Mouse (Mus musculus) midbrain, embryonic 15.5 days (tissue): Measurements from ENCODE around the gene Cabp2. TPM values are rescaled to one million over a fixed set of nuclear protein-coding genes. Genes with fewer than 3 reads are reported as not detected.
"Not testable (repeated sequence)": the region's sequence is repeated elsewhere in the genome, so short reads cannot be mapped to it uniquely, and the experiment has no call there.

Experiments used
- ATAC-seq: fragments of 200-750 bp; cut with Nextera tagmentation; replicated peaks from 2 replicates; pipeline ENCODE4 v1.8.0; 2017; ENCODE audit warnings: moderate TSS enrichment
- H3K27ac ChIP-seq: fragments of 300-500 bp; sonication (generic); 2 replicates; pipeline ENCODE4 v1.5.1; 2015; ENCODE audit warnings: mild to moderate bottlenecking, inconsistent platforms
- H3K27me3 ChIP-seq: fragments of 300-500 bp; sonication (generic); replicated peaks from 2 replicates; pipeline ENCODE4 v1.6.1; 2015; ENCODE audit warnings: inconsistent platforms
- H3K36me3 ChIP-seq: fragments of 300-500 bp; sonication (generic); replicated peaks from 2 replicates; pipeline ENCODE4 v1.6.1; 2015; ENCODE audit warnings: inconsistent platforms
- H3K4me1 ChIP-seq: fragments of 300-500 bp; sonication (generic); 2 replicates; pipeline ENCODE4 v1.6.1; 2015; ENCODE audit warnings: inconsistent platforms
- H3K4me2 ChIP-seq: fragments of 300-500 bp; sonication (generic); 2 replicates; pipeline ENCODE4 v1.6.1; 2015; ENCODE audit warnings: inconsistent platforms, mild to moderate bottlenecking, moderate library complexity
- H3K4me3 ChIP-seq: fragments of 300-500 bp; sonication (generic); 2 replicates; pipeline ENCODE4 v1.5.1; 2015; ENCODE audit warnings: mild to moderate bottlenecking, inconsistent platforms
- H3K9ac ChIP-seq: fragments of 300-500 bp; sonication (generic); 2 replicates; pipeline ENCODE4 v1.6.1; 2015; ENCODE audit warnings: mild to moderate bottlenecking, inconsistent platforms
- H3K9me3 ChIP-seq: fragments of 300-500 bp; sonication (generic); 2 replicates; pipeline ENCODE4 v1.6.1; 2016; ENCODE audit warnings: inconsistent platforms
- WGBS: fragments of 180-500 bp; shearing (Covaris S2); methylation state at CpG from one replicate; pipeline ENCODE4 v1.1.7; 2015; ENCODE audit warnings: mixed read lengths; 5-methylcytosine and 5-hydroxymethylcytosine counted together
- polyA plus RNA-seq: library from polyadenylated mRNA; unstranded; fragments of >200 nt; fragmentation: Nextera tagmentation; extraction: Ambion mirVana; gene quantifications from 2 replicates; pipeline ENCODE4 v1.2.1, GENCODE M21; 2015

Gene Cabp2
- polyA plus RNA-seq, 1 experiment from 2014 or later, result 0.22 TPM

GRCm38 (mm10) chr19:4046866-4047254 is 34.5 kb upstream of the Cabp2 start:
- H3K36me3 ChIP-seq, result no peaks in the 10 kb centered on the region
- 83% methylated on average over 8 of the region's 8 CpGs for WGBS

DNA sequence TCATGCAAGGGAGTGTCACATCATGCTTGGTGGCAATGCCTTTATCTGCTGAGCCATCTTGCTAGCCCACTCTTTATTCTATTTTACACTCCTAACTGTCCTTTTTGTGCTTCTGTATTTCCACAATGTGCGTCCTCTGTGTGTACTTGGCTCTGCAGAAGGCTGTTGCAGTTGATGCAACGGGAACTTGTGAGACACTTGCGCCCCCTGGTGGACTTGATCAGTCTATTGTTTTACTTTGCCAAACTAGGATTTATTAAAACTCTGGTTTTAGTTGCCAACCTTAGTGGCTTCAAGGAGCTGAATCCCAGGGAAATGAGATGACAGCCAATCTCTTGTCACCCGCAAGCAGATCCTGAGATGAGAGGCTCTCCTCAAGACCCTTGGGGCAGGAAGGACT is 33.5 kb upstream of the Cabp2 start:
- Histone ChIP-seq H3K4me2 (no peak overlapping the region), H3K4me3 (no peak overlapping the region), H3K4me1 (0 out of 2 replicates have a peak, but pooled peaks cover 2% of the 10 kb centered on the region), H3K36me3 (no peaks in the 10 kb centered on the region), H3K9me3 (no peaks in the 10 kb centered on the region), H3K27ac (no peak overlapping the region), H3K9ac (no peak overlapping the region), H3K27me3 (no peaks in the 10 kb centered on the region)
- WGBS, result 14% methylated on average over 4 of the region's 4 CpGs
- ATAC-seq, result no peak

More at GRCm38 (mm10) chr19:4046866-4047254, 34.5 kb upstream of the Cabp2 start:
- H3K27ac ChIP-seq, result no peak overlapping the region
- no peak for ATAC-seq
- H3K9me3 ChIP-seq, result no peaks in the 10 kb centered on the region
- H3K4me2 ChIP-seq, result no peak overlapping the region
- no peaks in the 10 kb centered on the region for H3K27me3 ChIP-seq
- H3K9ac ChIP-seq, result no peak overlapping the region
- no peak overlapping the region for H3K4me3 ChIP-seq
- 0 out of 2 replicates have a peak, but pooled peaks cover 2% of the 10 kb centered on the region for H3K4me1 ChIP-seq

DNA sequence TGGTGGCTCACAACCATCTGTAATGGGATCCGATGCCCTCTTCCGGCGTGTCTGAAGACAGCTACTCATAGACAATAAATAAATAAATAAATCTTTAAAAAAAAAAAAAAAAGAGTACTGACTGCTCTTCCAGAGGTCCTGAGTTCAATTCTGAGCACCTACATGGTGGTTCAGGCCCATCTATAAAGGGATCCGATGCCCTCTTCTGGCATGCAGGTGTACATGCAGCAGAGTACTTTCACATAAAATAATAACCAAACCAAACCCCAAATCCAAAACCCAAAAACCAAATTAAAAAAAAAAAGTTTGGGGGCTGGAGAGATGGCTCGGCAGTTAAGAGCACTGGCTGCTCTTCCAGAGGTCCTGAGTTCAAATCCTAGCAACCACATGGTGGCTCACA is 32.3 kb upstream of the Cabp2 start:
- not testable (repeated sequence) for H3K9me3 ChIP-seq, H3K27me3 ChIP-seq, H3K4me2 ChIP-seq, H3K4me1 ChIP-seq, H3K9ac ChIP-seq, H3K36me3 ChIP-seq, H3K4me3 ChIP-seq, H3K27ac ChIP-seq, ATAC-seq
- 84% methylated on average over 5 of the region's 5 CpGs for WGBS

GRCm38 (mm10) chr19:4051016-4051415 is 30.4 kb upstream of the Cabp2 start:
- Histone ChIP-seq H3K27me3 (no peaks in the 10 kb centered on the region), H3K36me3 (no peaks in the 10 kb centered on the region), H3K27ac (no peak overlapping the region), H3K4me1 (no peaks in the 10 kb centered on the region), H3K9ac (no peak overlapping the region), H3K9me3 (no peaks in the 10 kb centered on the region), H3K4me3 (no peak overlapping the region), H3K4me2 (no peak overlapping the region)
- no peak for ATAC-seq
- 96% methylated on average over 5 of the region's 5 CpGs for WGBS

- Histone ChIP-seq H3K4me1 (no peaks in the 10 kb centered on the region), H3K4me3 (no peak overlapping the region), H3K9ac (no peak overlapping the region), H3K27me3 (no peaks in the 10 kb centered on the region), H3K27ac (no peak overlapping the region), H3K4me2 (no peak overlapping the region), H3K9me3 (no peaks in the 10 kb centered on the region), H3K36me3 (no peaks in the 10 kb centered on the region)
- 54% methylated on average over 10 of the region's 10 CpGs for WGBS
- no peak for ATAC-seq
These were observed 29.4 kb upstream of the Cabp2 start for GRCm38 (mm10) chr19:4051741-4052515.

- 55% methylated on average over 5 of the region's 5 CpGs for WGBS
- H3K9me3 ChIP-seq, result no peaks in the 10 kb centered on the region
- H3K27me3 ChIP-seq, result no peaks in the 10 kb centered on the region
- no peak overlapping the region for H3K27ac ChIP-seq
- H3K9ac ChIP-seq, result no peak overlapping the region
- no peak overlapping the region for H3K4me2 ChIP-seq
- no peaks in the 10 kb centered on the region for H3K36me3 ChIP-seq
- no peaks in the 10 kb centered on the region for H3K4me1 ChIP-seq
- no peak for ATAC-seq
- H3K4me3 ChIP-seq, result no peak overlapping the region
These were observed 28.8 kb upstream of the Cabp2 start for GRCm38 (mm10) chr19:4052516-4053030.

- WGBS, result 89% methylated on average over 5 of the region's 5 CpGs
- H3K4me2 ChIP-seq, result no peak overlapping the region
- ATAC-seq, result no peak
These were observed 26.8 kb upstream of the Cabp2 start for GRCm38 (mm10) chr19:4054613-4055012.

GRCm38 (mm10) chr19:4055216-4055946 is 26.0 kb upstream of the Cabp2 start:
- no peak for ATAC-seq

More at GRCm38 (mm10) chr19:4054613-4055012, 26.8 kb upstream of the Cabp2 start:
- Histone ChIP-seq H3K27me3 (no peaks in the 10 kb centered on the region), H3K9ac (no peak overlapping the region), H3K4me1 (no peaks in the 10 kb centered on the region), H3K9me3 (no peaks in the 10 kb centered on the region), H3K27ac (no peak overlapping the region), H3K4me3 (no peak overlapping the region), H3K36me3 (no peaks in the 10 kb centered on the region)

DNA sequence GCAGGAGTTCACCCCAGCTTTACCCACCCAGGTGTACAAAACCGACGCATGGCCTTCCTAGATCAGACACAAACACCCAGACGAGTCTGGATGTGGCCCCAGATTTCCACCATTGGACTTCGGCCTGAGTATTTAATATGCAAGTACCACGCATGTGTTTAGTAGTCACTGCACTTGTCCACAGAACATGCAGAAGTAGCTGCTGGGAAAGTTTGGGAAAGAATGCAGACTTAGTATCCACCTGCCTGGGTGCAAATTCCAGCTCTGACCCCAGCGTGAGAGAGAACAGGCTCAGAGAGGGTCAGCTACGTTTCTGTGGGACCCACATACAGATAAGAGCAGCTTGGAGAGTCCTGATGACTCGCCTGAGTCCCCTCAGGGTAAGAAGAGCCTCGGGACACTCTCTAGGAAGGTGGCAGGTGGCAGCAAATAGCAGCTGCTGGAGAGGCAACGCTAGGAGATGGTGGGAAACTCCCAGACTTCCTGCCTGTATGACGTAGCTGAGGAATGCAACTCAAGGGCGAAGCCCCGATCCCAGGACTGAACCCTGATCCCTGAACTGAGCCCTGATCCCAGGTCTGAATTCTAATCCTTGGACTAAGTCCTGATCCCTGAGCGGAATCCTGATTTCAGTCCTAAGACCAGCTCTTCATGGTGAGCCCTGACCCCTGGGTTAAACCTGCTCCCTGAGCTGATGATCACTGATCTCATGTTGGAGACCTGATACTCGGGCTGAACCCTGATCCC is 25.3 kb upstream of the Cabp2 start:
- no peaks in the 10 kb centered on the region for H3K36me3 ChIP-seq
- no peak overlapping the region for H3K4me3 ChIP-seq
- WGBS, result 64% methylated on average over 15 of the region's 15 CpGs
- no peaks in the 10 kb centered on the region for H3K9me3 ChIP-seq
- no peaks in the 10 kb centered on the region for H3K27me3 ChIP-seq
- H3K9ac ChIP-seq, result no peak overlapping the region
- no peaks in the 10 kb centered on the region for H3K4me1 ChIP-seq
- H3K27ac ChIP-seq, result no peak overlapping the region
- ATAC-seq, result no peak
- no peak overlapping the region for H3K4me2 ChIP-seq

More at GRCm38 (mm10) chr19:4055216-4055946, 26.0 kb upstream of the Cabp2 start:
- Histone ChIP-seq H3K27ac (no peak overlapping the region), H3K9me3 (no peaks in the 10 kb centered on the region), H3K4me1 (no peaks in the 10 kb centered on the region), H3K27me3 (no peaks in the 10 kb centered on the region), H3K9ac (no peak overlapping the region), H3K36me3 (no peaks in the 10 kb centered on the region), H3K4me2 (no peak overlapping the region), H3K4me3 (no peak overlapping the region)
- 70% methylated on average over 8 of the region's 8 CpGs for WGBS

GRCm38 (mm10) chr19:4056727-4057126 is 24.7 kb upstream of the Cabp2 start:
- Histone ChIP-seq H3K27ac (no peak overlapping the region), H3K36me3 (no peaks in the 10 kb centered on the region), H3K4me2 (no peak overlapping the region), H3K4me3 (no peak overlapping the region), H3K4me1 (no peaks in the 10 kb centered on the region), H3K9me3 (no peaks in the 10 kb centered on the region), H3K9ac (no peak overlapping the region), H3K27me3 (no peaks in the 10 kb centered on the region)
- ATAC-seq, result no peak
- WGBS, result 36% methylated on average over 4 of the region's 4 CpGs

GRCm38 (mm10) chr19:4057389-4057788 is 24.0 kb upstream of the Cabp2 start:
- no peaks in the 10 kb centered on the region for H3K9me3 ChIP-seq
- ATAC-seq, result no peak
- H3K27me3 ChIP-seq, result no peaks in the 10 kb centered on the region
- no peak overlapping the region for H3K9ac ChIP-seq
- no peaks in the 10 kb centered on the region for H3K4me1 ChIP-seq
- no peaks in the 10 kb centered on the region for H3K36me3 ChIP-seq
- 83% methylated on average over 13 of the region's 13 CpGs for WGBS
- H3K27ac ChIP-seq, result no peak overlapping the region
- no peak overlapping the region for H3K4me2 ChIP-seq
- no peak overlapping the region for H3K4me3 ChIP-seq

DNA sequence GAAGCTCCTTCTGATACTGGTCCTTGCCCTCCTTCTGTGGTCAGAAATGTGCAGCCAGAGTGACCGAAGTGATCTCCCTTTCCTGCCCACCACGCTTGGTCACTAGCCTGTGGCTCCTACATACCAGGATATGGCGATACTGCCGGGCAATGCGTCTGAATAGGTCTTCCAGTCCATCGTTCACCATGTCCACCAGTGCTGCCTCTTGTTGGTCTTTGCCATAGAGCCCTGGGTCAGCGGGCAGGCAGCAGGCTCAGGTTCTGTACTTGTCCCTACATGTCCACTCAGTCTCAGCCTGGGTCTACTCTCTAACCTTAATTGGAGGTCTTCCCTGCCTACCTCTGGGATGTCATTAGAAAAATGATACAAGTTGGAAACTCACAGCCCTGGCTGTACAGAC is 23.4 kb upstream of the Cabp2 start:
- no peaks in the 10 kb centered on the region for H3K4me1 ChIP-seq
- ATAC-seq, result no peak

More for the DNA sequence above, 23.4 kb upstream of the Cabp2 start:
- Histone ChIP-seq H3K27me3 (no peaks in the 10 kb centered on the region), H3K4me2 (no peak overlapping the region), H3K36me3 (no peaks in the 10 kb centered on the region), H3K4me3 (no peak overlapping the region), H3K9ac (no peak overlapping the region), H3K27ac (no peak overlapping the region), H3K9me3 (no peaks in the 10 kb centered on the region)
- 96% methylated on average over 7 of the region's 7 CpGs for WGBS
